Mouse (Mus musculus): ENCODE data around the gene Catsper3. TPM values are rescaled to one million over a fixed set of nuclear protein-coding genes. Genes with fewer than 3 reads are reported as not detected.

Gene Catsper3
- total RNA-seq, 2 experiments from 2014 or later: 0.20 TPM; not detected in 1

DNA sequence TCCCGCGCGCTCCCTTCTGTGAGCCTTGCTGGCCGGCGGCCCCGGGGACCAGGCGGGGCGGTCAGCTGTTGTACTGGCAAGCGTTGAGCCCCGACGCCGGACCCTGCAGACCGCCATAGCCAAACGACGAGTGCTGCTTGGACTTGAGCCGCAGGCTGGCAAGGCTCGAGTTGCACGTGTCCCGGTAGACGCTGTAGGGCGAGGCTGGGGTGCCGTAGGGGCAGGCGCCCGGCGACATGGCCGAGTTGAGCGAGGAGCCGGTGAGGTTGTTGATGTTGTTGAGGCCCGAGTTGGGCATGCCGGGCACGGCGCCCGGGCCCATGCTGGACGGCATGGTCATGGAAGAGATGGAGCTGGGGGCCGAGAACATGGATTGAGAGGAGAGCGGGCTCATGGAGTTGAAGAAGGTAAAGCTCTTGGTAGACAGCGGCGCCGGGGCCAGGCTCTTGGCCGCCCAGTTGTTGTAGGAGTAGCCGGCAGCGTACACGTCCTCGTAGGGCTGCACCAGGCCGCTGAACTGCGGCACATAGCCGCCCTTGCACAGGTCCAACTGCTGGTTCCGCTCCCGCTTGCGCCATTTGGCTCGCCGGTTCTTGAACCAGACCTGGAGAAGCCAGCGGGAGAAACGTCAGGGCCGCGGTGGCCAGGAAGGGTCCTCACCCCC, 41.8 kb downstream of the Catsper3 start:
- intact Hi-C loops (cut with DNase I): no loop called here
- DNase-seq: peak in 1 of 2 experiments; percentile 46

DNA sequence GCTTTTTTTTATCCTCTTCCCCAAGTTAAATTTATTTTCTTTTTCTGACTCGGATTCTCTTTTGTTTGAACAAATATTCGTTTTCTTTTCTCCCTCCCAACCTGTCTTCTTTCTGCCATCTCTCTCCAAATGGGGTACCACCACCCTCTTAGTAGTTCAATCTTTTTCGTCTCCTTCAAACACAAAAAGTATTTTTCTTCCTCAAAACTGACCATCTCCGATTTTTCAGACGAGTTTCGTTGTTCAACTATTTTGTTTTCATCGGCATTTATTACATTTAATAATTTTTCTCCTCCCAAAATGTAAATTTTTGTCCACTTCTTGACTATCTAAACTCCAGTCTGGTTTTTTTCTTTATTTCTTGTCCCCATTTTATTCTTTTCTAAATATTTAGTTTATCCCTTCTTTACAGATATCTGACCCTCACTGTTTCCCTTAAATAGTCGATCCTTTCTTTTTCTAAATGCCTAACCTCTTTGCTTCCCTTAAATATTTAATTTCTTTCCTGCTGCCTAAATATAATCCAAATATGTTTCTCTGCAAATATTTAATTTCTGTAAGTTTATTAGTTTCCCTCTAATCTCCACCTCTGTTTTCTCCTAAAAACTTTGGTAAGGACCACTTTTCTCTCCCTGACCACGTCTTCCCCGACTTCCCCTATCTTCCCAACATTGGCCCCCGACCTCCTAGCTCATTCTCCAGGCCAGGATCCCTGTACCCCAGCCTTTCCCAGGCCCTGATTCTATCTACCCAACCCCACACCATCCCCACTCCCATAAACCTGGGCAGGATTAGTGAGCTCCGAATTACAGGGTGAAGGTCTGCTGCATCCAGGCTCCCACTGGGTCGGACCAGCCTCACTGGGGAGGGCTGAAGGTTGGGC, 42.7 kb downstream of the Catsper3 start:
- DNase-seq: no peak
- intact Hi-C loops (cut with DNase I): no loop called here

DNA sequence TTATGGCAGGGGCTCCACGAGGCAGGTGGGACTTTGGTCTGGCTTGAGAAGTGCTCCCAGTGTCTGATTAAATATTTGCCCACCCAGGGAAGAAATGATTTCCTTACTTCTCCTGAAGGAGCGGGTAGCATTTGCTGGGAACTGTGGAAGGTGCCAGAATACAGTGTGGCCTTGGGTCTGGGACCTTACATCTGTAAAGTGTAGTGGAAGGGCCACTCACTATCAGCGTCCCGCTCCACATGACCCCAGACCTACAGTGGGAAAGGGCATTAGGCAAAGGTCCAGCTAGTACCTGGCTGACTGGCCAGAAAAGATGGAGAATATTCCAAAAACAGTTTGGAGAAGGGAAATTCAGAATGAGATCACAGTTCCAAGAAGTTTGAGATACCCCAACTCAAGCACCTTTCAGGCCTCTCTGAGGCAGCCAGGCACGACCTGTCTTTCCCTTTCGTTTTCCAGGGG, 43.3 kb downstream of the Catsper3 start:
- intact Hi-C loops (cut with DNase I): no loop called here
- DNase-seq: no peak

DNA sequence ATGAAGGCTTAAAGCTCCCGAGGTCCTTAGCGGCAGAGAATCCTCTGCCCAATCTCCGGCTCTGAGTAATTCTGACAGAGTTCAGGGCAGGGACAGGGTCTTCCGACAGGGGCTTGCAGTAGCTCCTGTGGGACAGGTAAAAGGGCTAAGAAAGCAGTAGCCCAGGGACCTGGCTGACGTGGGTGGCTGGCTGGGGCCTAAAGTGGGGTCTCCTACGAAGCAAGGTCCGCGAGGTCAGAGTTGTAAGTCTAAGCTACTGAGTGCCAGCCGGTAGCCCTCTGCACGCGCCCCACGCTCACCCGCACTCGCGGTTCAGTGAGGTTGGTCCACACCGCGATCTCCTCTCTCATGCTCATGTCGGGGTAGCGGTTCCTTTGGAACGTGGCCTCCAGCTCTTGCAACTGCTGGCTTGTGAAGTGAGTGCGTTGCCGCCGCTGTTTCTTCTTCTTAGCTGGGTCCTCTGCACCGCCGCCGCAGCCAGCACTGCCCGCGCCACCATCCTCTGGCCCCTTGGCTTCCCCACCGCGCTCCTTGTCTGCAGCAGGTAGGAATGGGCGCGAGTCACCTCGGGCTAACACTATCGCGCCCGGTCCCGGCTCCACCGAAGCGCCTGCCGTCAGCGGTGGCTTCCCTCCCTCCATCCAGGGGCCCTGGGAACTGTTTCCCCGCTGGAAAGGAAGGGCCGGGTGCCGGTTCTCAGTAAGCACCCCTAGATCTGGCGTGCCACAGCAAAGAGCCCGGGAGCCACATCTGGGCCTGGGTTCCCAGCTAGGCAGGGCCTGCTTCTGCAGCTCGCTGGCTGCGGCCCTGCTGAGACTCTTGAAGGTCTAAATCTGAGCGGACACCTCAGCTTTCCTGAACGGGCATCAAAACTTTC, 44.0 kb downstream of the Catsper3 start:
- intact Hi-C loops (cut with DNase I): no loop called here
- DNase-seq: peak in 1 of 2 experiments; percentile 42

DNA sequence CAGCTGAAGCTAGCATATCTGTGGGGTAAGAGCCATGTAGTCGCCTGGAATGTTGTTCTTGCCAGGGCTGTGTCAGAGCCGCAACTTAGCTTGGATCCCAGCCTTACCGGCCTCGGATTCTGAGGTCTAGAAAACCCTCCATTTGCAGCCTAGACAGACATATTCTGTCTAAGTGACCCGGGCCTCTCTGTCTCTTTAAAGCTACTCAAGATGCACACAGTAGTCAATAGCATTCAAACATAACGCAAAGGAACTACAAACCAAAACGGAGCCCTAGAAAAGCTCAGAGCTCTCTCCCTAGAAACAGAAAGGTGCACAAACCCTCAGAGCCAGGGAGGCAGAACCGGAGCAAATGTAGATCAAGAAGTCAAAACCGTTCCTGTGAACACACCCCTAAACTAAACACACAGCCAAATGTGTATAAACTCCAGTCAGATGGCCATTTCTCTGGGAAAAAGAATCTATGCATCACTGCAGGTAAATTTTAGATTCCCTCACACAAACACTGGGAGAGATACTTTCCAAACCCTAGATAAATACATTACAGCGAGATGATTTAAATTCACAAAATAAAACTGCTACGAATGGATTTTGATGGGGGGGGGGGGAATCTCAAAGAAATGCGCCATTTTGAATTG, 44.8 kb downstream of the Catsper3 start:
- no peak for DNase-seq
- intact Hi-C loops (cut with DNase I): no loop called here

DNA sequence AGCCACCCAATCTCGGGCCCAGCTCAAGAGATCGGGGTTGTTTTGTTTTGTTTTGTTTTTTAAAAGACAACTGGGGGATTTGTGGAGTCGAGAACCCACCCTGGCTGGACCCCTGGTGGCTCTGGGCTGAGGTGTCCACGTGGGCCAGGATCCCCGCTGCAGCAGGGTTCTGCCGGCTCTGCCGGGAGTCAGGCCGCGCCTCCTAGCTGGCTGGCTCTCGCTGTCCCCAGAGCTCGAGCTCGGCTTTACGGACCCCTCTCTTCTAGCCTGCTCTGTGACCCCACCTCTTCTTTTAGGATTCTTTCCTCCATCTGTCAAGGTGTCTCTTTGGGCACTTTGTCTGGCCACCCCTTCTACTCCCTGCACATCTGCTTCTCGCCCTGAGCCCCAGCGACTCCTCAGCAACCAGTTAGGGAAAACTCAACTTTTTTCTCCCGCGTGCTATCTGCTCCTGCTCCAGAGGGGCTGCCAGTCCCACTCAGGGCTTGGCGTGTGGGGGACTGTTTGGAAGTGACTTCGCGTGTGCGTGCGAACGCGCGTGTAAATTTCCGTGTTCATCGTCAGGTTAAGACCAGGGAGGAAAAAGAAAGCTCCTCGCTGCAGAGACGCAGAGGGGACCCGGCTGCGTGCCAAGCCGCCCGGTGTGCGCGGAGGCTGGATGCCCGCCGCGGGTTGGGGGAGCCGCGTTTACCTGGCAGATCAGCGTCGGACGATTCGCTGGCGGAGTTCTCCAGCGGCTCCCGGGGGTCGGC, 45.9 kb downstream of the Catsper3 start:
- no peak for DNase-seq
- intact Hi-C loops (cut with DNase I): loop anchor here (5.0 kb wide), 1 partner anchor 132 kb away; no protein-coding TSS in a partner anchor

DNA sequence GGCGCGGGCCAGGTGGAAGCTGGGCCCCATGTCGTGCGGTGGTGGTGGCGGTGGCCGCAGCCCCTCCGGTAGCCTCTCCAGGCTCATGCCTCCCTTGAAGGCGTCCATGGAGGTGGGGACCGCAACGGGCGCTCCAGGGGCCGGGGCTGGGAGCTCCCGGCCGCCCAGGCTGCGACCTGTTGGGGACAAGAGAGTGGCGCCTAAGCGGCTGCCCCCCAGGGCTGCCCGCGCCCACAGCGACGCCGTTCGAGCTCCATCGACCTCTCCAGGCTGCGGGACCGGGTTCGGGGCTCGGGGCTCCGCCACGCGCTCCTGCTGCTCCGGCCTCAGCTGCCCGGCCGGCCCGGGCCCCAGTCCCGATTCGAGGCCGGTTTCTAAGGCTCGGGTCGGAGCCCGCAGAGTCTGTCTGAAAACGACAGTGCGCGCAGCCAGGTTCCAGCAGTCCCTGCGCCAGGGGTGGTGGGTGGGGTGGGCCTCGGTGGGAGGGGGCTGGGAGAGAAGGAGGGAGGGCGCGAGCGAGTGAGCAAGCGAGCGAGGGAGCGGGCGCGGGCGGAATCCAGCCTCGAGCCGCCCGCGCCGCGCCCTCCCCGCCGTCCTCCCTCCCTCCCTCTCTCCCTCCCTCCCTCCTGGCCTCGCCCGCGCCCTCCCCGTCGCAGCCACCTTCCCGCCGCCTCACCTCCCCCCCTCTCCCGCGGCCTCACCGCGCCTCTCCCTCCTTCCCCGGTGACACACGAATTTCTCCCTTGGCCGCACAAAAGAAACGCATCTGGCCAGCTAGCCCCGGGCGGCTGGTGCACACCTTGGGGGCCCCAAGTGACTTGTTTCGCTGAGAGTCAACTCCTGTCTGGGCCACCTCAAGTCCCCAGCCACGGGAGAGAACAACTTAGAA, 46.7 kb downstream of the Catsper3 start:
- intact Hi-C loops (cut with DNase I): loop anchor here (5.0 kb wide), 1 partner anchor 131 kb away; no protein-coding TSS in a partner anchor
- DNase-seq: no peak

DNA sequence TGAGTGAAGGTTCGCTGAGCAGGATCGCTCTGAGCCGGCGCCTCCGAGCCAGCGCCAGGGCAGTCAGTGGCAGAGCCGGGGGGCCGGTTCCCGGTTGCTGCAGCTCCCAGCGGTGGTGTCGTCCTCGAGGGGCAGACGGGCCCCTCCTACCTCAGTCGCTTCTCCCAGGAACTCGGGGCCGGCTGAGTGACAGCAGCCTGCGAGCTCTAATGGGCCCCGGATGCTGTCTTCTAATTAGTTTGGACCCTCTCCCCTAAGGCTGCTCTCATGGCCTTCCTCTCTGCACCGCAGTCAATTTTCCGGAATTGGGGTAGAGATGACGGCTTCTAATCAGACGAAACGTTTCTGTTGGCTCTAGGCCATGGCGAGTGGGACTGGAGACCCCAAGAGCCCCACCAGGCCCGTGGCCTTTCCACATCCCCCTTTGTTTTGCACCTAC, 47.4 kb downstream of the Catsper3 start:
- intact Hi-C loops (cut with DNase I): loop anchor here (5.0 kb wide), 1 partner anchor 131 kb away; no protein-coding TSS in a partner anchor
- DNase-seq: no peak

DNA sequence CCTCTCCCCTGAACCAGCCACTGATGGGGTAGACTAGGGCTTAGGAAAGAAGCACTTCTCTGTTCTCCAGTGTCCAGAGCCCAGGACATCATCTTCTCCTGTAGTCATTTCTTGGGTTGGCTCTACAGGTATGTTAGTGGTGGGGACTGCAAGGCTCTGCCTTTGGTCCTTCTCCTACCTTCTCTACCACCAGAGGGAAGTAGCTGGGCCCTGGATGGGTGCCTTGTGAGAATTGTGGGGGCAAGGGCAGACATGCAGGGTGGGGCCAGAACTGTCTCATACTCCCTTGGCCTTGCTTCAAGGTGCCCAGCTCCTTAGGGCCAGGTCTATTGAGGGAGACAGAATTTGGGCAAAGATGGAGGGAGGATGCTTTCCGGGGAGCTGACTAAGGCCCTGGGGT, 48.2 kb downstream of the Catsper3 start:
- intact Hi-C loops (cut with DNase I): loop anchor here (5.0 kb wide), 1 partner anchor 130 kb away; no protein-coding TSS in a partner anchor

DNA sequence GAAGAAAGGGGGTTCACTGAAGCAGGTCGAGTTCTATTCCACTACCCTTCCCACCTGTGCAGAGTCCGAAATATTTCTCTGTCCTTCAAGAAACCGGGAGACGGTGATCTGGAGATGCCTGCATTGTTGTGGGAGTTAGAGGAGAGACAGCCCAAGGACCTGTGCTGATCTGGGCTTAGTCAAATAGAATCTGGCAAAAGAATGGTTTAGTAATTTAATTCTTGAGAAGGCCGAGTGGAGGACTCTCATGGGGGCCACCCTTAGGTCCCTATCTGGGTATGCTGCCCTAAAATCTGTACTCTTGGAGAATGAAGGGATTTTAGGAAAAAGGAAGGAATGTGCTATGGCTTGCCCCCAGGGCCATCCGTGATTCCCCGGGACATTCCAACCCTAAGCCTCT, 49.6 kb downstream of the Catsper3 start:
- no peak for DNase-seq
- intact Hi-C loops (cut with DNase I): loop anchor here (5.0 kb wide), 1 partner anchor 128 kb away; no protein-coding TSS in a partner anchor

More for the DNA sequence above, 48.2 kb downstream of the Catsper3 start:
- no peak for DNase-seq

DNA sequence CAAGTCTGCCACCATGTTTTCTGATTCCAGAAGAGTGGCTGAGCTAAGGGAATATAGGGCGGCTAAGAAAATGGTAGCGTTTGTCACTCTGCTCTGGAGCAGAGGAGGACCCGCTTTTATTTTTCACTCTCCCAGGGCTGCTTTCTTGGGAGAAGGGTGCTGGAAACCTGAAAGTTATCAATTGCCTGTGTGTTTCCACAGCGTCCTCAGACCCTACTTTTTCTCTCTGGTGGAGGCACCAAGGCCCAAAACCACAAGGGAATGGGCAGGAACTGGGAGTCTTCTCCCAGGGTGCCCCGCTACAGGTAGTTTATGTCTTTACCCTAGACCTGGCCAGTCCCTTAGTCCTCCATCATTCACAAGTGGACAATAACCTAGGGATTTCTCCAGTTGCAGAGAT, 50.3 kb downstream of the Catsper3 start:
- intact Hi-C loops (cut with DNase I): loop anchor here (5.0 kb wide), 1 partner anchor 128 kb away; no protein-coding TSS in a partner anchor
- DNase-seq: no peak

DNA sequence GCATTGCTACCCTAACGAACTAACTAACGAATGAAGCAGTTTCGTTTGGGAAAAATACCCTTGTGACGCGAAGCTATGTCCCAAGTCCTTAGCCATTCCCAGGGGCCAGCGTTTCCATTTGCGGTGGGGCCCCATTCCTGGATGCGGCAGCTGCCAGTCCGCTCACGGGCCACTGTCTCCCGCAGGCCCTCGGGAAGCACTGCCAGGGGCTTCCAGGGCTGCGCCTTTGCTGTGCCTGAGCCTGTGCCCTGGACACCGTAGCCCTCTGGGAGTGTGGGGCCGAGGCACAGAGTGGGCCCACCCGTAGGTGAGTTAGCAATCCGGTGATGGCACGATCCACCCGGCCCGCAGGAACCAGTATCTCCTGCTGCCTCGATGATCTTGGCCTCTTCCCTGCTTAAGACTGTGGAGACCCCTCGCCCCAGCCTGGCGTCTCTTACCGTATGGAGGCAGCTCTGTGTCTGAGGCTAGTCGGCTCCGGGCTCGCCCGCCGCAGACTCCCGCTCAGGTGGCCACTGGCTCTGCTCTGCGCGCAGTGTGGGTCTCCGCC, 51.3 kb downstream of the Catsper3 start:
- intact Hi-C loops (cut with DNase I): no loop called here

DNA sequence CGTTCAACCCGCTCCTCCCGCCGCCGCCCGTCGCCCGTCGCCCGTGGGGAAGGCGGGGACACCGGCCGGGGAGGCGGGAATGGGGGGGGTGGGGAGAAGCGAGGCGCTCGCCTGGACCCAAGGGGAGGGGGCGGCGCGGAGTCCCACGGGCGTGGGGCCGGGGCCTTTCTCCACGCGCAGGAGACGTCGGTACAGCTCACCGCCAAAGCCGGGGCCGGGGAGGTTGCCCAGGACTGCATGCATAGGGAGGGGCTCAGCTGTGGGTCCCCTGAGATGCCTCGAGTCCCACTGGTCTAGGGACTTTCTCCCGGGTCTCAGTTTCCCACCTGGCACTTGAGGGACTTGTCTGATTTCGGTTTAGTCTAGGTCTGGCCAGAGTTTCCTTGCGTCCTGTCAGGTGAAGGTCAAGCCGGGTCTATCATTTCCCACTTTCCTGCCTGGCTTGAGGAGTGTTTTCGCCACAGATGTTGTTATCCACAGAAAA, 51.8 kb downstream of the Catsper3 start, which contains the start of gene Pitx1:
Pitx1 (minus strand) TSS at position 51 of the 484 bp plus-strand sequence.
- intact Hi-C loops (cut with DNase I): no loop called here
- DNase-seq: no peak

More for the DNA sequence above, 51.3 kb downstream of the Catsper3 start:
- DNase-seq: no peak

DNA sequence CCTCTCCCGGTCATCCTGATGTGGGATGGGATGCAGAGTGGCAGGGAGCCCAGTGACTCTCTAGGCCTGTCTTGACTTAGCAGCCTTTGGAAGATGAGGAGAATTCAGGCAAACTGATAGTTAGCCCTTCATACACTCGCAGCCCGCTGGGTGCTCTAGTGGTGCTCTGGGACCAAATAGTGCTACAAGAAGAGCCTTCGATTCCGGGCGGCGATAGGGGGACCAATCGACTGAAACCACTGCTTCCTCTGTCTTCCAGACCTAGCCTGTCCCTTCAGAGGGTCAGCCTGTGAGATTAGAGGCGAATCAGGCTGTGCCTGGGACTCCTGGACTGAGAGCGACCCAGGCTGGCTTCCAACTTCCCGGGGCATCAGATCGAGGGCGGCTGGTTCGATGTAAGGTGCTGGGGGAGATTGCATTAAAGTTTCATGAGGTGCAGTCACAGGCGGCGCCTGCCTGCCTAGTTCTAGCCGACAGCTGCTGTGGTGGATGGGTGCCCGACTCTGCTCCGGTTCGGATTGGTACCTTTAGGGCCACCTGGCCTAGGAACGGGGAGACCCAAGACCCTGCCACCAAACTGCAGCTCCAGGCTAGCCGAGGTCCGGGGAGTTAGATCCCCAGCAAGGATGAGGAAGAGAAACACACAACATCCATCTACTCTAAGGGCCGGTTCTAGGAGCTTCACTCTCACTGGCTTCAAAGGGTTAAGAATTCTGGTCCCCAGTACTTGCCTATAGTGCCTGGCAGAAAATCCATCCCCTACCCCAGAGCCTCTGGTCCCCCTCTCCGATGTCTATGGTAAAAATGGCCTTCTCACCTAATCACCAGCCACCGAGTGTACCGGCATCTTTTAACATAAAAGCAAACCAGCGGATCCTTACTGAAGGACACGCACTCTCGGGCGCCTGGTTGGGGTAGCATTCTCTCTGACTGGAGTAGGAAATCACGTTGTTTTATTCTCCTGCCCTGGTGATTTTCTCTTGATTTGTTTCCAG, 52.7 kb downstream of the Catsper3 start:
- intact Hi-C loops (cut with DNase I): no loop called here
- no peak for DNase-seq

DNA sequence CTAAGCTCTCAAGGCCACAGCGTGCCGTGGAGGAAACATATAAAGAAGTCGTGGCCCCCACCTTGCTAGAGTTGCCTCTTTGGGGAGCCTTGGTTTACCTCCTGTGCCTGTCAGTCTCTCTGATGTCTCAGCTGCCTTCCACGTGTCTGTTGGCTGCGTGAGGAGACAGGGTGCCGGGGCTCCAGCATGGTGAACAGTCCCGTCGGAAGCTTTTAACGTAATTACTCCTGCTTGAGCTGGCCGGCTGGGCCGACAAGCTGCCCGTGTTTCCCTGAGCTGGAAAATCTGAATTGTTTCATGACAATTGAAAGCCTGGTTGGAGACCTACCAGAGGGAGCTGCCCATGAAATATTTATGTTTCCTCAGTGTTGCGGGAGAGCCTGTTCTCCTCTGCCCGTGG, 55.9 kb downstream of the Catsper3 start:
- intact Hi-C loops (cut with DNase I): no loop called here
- DNase-seq: no peak

DNA sequence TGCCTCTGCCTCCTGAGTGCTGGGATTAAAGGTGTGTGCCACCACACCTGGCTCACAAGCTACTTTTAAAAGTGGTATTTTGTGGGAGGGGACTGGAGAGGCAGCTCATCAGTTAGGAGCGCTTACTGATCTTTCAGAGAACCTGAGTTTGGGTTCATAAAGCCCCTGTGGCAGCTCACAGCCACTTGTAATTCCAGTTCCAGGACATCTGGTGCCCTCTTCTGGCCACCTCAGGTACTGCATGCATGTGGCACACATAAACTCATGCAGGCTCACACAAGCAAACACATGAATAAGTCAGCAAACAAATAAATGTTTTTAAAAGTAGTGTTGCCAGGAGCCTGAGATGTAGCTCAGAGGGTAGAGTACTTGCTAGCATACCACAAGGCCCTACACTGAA, 59.3 kb downstream of the Catsper3 start:
- no peak for DNase-seq
- intact Hi-C loops (cut with DNase I): no loop called here

All from gastrocnemius, postnatal 36 days (tissue).